Mouse (Mus musculus) cerebellum, adult 9-11 months (tissue): ENCODE data around the gene Gm20388.

Experiments used
- DNase-seq: peaks from one replicate; pipeline ENCODE4 v3.0.0; 2022

The Gm20388 gene

DNA sequence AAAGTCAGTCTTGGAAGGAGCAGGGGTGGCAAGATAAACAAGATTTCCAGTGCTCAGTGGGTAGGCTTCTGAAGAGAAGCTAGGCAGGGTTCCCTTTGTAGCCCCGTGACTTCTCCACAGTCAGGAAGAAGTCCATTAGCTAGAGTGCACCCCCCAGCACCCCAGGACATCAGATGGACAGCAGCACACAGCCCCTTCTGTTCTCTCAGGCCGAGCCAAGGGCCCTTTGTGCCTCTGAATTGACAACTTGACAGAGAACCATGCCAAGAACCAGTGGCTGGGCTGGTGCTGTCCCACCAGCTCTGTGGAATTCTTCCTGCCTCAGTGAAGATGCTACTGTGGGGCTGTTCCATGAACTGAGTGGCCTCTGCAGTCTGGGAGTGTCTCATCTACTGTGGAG is 1947.1 kb downstream of the Gm20388 start:
- DNase-seq = no peak

DNA sequence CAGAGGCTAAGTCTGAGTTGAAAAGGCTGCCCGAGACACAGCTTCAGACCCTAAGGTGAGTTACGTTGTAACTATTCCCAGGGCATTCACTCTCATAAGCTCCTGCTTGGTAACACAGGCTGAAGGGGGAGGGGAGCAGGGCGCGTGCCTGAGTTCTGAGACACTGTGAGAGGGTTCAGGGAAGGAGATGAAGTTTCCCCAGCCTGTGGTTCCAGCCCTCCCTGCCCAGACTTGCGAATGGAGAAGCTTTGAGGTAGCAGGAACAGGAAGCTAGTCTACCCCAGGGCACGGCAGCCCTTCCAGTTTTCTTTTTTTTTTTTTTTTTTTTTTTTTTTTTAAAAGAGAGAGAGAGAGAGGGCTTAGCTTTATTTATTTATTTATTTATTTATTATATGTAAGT is 1950.6 kb downstream of the Gm20388 start:
- no peak for DNase-seq

DNA sequence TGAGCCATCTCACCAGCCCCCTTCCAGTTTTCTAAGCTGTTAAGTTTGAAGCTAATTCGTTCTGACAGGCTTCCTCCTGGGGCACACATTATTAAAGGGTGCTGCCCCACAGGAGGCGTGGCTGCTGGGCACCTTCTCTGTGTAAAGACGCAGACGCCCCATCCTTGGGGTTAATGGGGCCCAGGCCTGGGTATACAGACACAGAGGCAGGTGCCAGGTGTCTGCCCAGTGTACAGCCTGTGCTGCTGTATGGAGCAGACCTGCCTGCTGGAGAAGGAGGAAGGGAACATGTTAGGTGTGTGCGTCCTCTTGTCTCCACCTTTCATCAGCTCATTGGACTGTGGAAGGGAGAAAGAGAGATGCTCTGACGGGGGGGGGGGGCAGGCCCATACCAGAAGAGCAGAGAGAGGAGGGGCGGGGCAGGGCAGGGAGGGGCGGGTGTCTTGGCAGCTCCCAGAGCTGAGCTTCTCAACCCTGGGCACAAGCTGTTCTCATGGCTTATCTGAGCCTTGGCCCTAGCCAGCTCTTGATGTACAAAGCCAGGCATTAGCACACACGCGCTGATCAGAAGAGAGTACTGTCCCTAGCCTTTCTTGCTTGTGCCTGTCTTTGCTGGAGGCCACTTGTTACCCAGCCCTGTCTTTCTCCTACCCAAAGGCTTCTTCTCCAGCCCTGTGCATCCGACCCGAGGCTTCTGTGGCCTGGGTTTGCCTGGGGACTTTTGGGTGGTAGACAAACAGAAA is 1951.3 kb downstream of the Gm20388 start:
- peak; percentile 79 for DNase-seq

DNA sequence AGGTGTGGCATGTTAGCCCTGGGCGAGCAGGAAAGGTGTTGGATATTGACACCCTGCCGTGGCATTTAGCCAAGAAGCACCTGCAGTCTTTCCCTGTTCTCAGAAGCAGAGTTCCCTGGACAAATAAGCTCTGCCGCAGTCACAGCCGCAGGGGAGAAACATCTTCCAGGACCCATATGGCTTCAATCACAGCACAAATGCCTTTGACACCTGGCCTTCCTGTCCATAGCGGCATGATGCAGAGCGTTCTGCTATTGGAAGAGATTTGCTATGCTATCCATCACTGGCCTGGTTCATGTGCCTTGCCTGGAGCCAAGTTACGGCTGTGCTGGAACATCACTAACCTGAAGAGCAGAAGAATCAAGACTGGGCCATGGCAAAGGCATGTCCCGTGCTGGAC is 1954.7 kb downstream of the Gm20388 start:
- DNase-seq = no peak

DNA sequence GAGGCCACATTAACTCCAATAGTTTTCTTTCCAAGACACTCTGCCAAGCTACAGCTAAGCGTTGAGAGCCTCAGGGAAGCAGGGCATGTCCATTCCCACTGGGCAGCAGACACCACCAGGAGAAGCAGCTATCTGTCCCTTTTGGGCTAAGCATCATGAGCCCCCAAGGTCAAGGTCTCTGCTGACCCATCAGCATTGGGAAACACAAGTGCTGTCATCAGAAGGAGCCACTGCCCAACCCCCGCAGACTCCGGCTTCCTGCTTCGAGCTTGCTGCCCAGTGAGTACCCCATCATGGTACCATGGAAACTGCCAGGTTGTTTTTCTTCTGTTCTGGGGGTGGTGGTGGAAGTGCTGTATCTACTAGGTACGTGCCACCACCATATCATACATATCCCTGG is 1957.6 kb downstream of the Gm20388 start:
- no peak for DNase-seq

DNA sequence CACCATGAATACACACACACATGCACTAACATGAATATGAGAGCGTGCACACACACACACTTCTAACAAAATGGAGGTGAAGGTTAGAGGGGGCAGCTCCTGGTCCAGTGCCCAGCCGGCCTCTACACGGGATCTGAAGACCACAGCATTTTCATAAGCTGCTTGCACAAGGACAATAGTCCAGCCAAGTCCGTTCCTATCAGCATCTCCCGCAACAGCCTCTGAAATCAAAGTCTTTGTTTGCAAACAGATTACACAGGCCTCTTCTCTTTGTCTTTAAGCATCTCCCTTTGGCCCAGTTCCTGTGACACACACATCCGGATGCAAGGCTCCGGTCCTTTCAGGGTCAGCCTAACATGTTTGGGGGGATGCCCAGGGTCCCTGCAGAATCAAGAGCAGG is 1958.3 kb downstream of the Gm20388 start:
- no peak for DNase-seq

DNA sequence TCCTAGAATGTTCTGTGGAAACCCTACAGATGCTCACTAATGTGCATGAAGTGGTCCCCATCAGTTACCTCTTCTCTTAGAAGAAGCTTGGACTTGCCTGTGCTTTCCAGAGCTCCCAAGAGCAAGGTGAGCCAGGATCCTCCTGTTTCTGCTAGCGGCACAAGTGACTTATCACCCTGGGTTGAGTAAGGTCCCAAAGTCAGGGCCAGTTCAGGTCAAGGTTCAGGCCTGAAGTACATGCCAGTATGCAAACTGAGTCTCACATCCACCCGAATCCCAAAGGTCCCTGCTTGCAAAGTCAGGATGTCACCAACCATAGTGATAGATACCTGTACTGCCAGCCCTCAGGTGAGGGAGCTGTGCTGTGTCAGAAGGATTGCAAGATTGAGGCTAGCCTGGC is 1959.5 kb downstream of the Gm20388 start:
- DNase-seq = no peak

DNA sequence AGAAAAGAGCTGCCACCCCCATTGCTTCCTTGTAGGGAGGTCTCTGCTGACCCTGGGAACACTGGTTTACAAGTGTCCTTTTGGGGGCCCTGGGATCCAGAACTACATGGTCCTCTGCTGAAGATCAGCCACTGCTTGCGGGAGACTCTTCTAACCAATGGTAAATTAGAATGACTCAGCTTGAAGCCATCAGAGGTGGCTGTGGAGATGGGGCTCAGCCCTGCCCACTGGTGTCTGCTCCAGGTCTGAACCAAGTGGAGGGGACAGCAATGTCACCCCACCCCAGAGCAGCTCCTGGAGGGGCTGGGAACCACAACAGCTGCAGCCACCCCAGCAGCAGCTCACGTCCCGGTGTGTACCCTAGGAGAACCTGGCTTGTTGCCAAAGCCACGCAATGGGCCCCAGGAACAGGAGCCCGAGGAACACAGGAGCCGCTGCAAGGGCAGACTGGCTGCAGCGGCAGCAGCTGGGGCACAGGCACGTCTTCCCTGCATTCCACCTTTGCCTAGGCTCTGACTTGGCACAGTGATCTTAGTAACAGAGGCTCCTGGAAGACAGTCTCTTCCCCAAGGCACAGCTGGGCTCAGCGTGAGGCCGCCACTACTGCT is 1961.3 kb downstream of the Gm20388 start:
- no peak for DNase-seq

DNA sequence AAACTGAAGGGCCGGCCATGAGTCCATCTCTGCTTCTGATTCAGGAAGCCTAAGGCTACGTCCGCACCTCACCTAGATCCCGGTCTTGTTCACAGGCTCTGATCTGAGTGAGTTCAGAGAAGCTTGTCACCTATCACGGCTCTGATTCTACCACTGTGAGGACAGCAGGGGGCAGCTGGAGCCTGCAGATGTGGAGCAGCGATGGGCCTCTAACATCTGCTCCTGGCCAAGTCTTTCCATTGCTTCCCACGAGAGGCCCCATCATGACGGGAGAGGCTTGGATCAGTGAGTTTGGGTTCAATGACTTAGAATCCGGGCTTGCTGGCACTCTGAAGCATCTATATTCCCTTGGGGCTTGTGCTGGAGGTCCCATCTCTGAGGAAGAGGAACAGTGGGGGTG is 1963.4 kb downstream of the Gm20388 start:
- no peak for DNase-seq

DNA sequence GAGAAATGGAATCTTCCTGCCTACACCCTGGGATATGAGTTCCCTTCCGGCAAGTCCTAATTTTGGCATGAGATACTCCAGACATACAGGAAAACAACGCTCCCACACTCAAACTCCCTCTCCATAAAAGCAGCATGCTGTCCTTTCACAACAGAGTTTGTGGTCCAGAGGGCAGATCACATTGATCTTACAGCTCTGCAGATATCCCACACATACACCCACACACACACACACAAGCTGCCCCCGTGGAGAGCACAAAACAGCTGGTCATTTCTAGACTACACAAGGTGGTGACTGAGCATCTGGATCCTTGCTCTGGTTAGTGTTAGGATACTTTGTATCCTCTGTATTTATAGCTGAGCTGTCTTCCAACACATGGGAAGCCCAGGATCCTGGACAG is 1964.4 kb downstream of the Gm20388 start:
- DNase-seq = no peak

DNA sequence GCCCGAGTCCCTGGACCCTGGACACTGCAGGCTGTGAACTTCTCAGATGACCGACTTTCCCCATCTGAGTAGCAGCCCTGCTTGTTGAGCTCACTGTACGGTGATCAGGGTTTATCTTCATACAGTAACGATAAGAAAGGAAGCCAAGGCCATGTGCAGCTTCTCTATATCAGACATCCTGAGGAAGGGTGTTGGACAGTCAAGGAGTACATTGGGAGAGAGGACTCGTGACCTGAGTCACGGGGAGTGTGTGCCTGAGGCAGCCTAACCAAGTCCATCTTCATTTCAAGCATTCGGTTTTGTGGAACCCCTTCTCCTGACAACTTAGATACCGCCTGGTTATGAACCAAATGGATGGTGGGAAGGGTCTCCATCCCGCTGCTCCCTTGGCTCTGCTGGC is 1964.9 kb downstream of the Gm20388 start:
- no peak for DNase-seq

DNA sequence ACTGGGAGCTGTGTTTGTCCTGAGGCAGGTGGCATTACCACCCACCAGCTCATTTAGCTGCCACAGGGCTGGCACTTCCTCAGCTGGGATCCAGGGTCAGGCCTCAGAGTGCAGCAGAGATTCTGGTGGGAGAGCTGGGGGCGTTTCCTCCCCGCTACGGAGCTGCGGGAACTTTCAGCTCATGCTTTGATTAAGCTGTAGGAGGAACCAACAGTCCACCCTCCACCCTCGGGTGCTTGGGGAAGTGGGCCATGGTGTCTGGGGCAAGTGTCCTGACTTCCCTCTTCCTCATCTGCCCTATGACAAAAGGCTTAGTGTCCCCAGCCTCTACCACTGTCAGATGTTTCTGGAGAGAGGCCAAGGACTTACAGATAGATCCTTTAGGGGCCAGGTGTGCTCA is 1966.6 kb downstream of the Gm20388 start:
- no peak for DNase-seq

DNA sequence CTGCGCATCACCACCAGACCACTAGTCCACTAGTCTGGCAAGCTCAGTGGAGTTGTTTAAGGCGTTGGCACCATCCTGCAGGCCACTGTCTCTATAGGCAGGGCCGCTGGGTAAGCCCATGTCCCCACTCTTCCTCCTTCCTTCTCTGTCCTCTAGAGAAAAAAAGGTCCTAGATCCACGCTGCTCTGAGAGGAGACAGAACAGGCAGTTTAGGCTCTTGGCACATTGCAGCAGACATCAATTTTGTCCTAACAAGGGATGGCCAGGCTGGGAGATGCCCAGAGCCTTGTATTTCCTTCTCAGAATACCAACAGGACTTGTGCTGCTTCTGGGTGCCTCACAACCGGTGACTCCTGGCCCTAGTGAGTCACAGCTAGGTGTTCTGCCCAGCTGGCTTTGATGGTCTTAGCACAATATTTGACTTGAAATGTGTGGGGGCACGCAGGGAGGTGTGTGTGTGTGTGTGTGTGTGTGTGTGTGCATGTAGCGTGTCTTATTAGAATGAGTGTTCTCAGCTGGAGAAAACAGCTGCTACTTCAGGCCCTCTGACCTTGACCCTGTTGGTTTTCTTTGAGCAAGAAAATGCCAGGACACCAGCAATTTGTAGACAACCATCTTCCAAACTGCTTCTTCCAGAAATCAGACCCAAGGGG is 1967.3 kb downstream of the Gm20388 start:
- no peak for DNase-seq

DNA sequence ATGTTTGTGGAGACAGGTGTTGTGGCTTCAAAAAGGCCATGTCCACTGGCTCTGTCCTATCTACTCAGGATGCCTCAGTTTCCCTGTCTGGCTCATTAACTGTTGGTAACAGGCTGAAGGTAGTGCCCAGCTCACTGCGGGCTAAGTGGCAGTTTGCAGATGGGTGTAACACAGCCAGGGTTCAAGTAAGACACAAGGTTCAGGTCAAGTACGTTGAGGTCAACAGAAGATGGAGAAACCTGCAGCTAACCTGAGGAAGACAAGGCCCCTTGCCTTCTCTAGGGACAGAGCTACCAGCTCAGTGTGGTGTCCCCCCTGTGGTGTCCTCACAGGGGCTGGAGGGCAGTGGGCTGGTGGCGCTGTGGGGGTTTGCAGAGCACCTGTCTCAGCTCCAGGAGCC is 1969.1 kb downstream of the Gm20388 start:
- no peak for DNase-seq

DNA sequence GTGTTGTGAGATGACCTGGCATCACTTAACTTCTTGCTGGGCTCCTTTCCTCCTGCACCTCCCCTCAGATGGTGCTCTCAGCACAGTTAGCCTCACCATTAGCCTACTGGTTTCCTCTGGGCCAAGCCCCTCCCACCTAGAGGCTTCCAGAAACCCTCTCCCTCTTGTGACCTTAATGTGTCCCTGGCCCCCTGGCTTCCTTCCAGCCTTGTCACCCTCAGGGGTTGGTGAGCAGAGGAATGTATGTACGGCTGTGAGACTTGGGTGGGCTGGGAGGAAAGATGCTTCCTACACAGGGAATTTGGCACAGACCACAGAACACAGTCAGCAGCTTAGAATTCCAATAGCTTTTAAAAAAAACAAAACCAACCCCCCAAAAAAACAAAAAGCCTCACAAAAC is 1970.2 kb downstream of the Gm20388 start:
- no peak for DNase-seq

DNA sequence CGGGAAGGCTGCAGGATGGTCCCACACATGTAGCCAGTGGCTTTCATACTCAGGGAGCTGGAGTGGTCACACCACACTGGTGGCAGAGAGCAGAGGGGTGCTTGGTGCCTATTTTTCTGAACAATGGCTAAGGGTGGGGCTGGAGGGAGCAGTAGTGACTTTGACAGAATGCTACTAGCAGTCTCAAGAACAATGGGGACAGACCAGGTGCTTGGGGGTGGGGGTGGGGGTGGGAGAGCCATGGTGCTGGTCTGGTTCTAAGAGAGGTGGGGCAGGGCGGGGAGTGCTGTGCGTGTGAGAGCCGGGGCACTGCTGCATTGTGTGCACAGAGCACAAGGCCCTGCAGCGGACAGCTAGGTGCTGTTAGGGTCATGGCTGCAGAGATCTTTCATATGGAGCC is 1971.3 kb downstream of the Gm20388 start:
- no peak for DNase-seq

DNA sequence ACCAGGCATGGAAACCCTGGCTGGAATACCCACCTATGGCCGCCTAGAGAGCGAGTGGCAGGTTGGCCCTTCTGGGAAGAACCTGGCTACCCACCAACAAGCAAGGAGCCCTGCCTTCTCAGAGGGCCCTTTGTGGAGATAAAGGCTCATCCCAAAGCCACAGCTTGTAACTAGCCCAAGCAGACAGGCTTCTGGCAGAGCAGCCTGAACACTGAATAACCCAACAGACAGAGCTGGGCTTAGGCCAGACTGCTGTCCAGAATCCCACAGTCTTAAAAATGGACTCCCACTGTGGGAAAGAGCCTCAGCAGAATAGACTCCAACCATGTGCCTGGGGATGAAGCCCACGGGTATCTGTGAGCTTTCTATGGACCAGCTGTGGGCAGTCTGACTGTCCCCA is 1973.5 kb downstream of the Gm20388 start:
- peak; percentile 45 for DNase-seq

DNA sequence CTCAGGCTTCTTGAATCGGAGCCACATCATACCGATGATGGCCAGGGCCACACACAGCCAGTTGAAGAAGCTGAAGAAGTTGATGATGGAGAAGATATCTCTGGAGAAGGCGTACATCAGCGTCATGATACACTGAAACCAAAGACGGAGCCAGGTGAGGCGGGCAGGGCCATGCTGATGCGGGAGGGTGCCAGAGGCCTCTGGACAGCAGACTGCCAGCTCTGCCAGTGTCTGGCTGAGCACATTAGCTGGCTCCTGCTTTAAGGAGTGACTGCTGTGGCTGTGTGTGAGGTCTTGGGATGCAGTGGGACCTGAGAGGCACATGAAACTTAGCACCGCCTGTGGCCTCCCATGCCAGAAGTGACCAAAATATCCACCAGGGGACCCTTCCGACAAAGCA is 1974.4 kb downstream of the Gm20388 start:
- no peak for DNase-seq

DNA sequence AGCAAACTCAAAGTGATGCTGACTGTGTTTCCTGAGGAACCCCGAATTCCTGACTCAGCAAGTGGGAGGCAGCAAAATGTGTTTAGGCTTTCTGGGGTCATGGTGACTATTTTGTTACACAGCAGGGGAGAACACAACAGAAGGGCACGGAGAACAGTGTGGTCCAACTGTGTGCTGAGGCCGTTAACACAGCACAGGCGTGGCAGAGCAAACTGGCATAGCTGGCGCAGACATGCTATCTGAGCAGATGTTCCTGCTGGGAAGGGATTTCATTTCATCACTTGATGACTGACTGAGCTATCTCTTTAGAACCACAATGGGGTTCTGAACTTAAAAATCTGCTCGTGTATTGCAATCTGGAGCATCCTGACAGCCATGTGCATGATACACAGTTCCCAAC is 1974.8 kb downstream of the Gm20388 start:
- peak; percentile 40 for DNase-seq

DNA sequence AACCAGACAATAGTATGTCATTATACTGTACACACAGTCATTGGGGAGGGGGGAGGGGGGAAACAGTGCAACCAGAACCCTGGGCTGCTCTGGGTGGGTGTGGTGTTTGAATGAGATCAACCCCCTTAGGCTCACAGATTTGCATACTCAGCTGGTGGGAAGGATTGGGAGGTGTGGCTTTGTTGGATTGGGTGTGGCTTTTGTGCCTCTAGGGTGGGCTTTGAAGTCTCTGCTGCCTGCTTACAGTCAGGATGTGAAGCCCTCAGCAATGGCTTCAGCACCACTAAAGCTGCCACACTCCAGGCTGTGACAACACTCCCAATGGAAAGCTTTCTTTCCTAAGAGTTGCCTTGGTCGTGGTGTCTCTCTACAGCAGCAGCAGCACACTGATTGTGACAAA is 1976.9 kb downstream of the Gm20388 start:
- DNase-seq = no peak

DNA sequence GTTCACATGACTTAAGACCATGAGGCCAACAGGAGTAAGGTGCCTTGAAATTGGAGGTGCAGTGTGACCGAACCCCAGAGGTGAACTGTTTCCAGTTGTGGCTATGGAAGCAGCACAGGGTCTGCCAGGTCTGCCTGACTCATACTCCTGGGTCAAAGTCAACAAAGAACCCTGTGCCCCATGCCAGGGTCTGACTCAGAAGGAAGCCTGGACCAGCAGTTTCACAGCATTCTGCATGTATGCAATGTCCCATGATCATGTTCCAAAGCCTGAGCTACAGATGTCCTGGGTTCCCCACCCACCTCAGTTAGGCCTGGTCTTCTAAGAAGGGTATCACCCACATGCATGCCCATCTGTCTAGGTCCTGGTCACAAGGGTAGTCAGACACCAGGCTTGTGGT is 1978.7 kb downstream of the Gm20388 start:
- no peak for DNase-seq

DNA sequence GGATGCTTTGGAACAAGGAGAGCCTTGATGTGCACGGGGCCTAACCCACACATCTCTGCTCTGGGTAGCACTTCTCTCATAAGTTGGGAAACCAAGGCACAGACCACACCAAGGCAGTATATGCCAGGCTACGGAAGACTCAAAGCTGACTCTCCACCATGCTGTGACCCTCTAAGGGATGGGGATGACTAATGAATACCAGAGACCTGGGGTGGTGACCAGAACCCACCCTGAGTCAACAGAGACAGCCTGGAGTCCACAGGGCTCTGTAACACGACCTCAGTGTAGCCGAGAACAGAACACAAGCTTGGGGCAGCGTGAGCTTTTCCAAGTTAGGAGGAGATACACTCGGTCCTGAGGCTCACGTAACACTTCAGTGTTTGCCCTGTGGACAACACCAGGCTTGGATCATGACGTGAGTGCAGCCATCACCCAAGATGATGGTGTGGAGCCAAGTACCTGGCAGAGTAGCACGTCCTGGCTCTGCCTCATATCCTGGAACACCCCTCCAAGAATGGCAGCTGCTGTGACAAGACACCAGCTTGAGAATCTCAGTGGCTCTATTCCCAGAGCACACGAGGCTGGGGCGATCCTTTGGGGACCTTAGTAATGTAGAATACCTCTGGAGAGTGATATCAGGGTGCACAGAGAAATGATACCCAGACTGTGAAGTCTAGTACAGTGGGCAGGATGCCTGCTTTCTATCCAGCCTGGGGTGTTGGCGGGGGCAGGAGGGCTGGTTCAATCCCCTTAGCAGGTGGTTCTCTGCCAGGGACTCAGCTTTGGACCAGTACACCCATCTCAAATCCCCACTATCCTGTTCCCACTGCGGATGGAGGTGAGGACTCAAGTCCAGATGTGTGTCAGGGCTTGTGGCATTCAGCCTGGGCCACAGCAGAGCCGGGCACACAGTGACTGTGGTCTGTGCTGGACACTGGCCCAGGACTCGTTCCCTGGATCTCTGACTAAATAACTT is 1979.5 kb downstream of the Gm20388 start:
- DNase-seq = peak; percentile 45

DNA sequence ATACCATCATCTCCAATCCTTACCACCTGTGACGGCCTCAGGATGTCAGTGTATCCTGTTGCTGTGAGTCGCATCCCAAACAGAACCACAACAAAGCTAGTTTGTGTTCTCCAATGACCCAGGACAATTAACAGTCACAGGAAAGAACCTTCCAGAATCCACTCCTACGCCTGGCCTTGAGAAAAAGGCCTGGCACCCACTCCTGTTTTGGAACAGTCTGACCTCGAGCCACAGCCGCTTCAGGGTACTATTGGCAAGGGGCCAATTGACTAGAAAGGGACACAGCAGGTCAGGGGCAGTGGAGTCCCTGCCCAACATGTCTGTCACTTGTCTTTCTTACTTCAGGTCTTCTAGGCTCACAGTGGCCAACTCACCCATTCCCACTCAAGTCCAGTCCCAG is 1982.2 kb downstream of the Gm20388 start:
- no peak for DNase-seq
